Mouse (Mus musculus): Measurements from ENCODE around the gene Pth2.

DNA sequence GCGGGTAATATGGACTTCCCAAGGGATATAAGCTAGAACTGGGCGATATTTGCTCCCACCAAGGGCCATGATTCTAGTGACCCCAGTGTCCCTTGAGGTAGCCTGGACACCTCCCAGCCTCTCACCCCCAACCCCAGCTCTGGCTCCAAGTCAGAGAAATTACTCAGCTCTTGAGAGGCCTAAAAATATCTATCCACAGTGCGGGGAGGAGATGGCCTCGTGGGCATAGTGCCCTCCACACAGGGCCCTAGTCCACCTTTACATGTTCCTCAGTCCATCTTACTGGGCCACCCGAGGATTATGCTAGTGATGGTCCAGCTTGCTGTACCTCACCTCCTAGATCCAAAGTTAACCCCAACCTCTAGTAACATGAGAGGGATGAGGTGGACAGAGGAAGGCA is 16.0 kb upstream of the Pth2 start:
- TF ChIP-seq MAX (IDR thresholded peaks at IDR 0.05; ENCODE audit: low read depth) (no peak), POLR2A (IDR thresholded peaks at IDR 0.05; ENCODE audit: insufficient read length, low read depth) (no peak), POLR2AphosphoS2 (IDR thresholded peaks at IDR 0.05; ENCODE audit: insufficient read length, low read depth) (no peak), USF1 (IDR thresholded peaks at IDR 0.05; ENCODE audit: low read depth) (no peak), REST (IDR thresholded peaks at IDR 0.05; ENCODE audit: insufficient read depth, insufficient read length) (no peak), TCF12 (IDR thresholded peaks at IDR 0.05; ENCODE audit: insufficient read depth, poor library complexity, severe bottlenecking) (no peak), MYOD1 (IDR thresholded peaks at IDR 0.05; ENCODE audit: control insufficient read depth in 1 of 3, insufficient read length in 2 of 3, low read depth in 2 of 3) (no peak), CEBPB (IDR thresholded peaks at IDR 0.05; ENCODE audit: insufficient read depth, poor library complexity, severe bottlenecking) (no peak), E2F4 (IDR thresholded peaks at IDR 0.05; ENCODE audit: insufficient read depth) (no peak), MYOG (IDR thresholded peaks at IDR 0.05; ENCODE audit: control insufficient read depth in 1 of 3, insufficient read depth in 1 of 3, insufficient read length in 2 of 3, low read depth in 2 of 3) (no peak), SRF (IDR thresholded peaks at IDR 0.05; ENCODE audit: control insufficient read depth, insufficient read length, low read depth) (no peak), TCF3 (IDR thresholded peaks at IDR 0.05; ENCODE audit: insufficient read length, low read depth) (no peak)

All from myocyte (in vitro differentiated cells).